Mouse (Mus musculus) stomach, postnatal 0 days (tissue): ENCODE measurements at regions not wholly inside any gene's neighbourhood (a gene's known extent, or its start where the extent isn't known, plus 50 kb on each side); places are given as distances from the start of the nearest gene placed in this dataset.

Source experiments
- CTCF ChIP-seq: IDR thresholded peaks from 2 replicates; pipeline ENCODE4 v1.5.1; 2016; ENCODE audit warnings: antibody characterized with exemption, low read depth, mild to moderate bottlenecking, moderate library complexity
- EP300 ChIP-seq: optimal IDR thresholded peaks from 2 replicates; pipeline ENCODE3; 2016; ENCODE audit warnings: antibody characterized with exemption

- no peak for TF ChIP-seq CTCF
- TF ChIP-seq EP300 = no peak
Measured at GRCm38 (mm10) chr10:27990359-27991056, 84.1 kb upstream of the Ptprk start.
